Mouse (Mus musculus) ES-Bruce4 (cell line): ENCODE measurements around the gene Itgb6. TPM values are rescaled to one million over a fixed set of nuclear protein-coding genes. Genes with fewer than 3 reads are reported as not detected.

Experiments
- H3K27ac ChIP-seq: 2 replicates; pipeline ENCODE4 v1.5.1; 2012; ENCODE audit warnings: low read length, inconsistent platforms; ENCODE audit not compliant: insufficient read depth
- H3K27me3 ChIP-seq: 2 replicates; pipeline ENCODE4 v1.6.1; 2012; ENCODE audit warnings: mild to moderate bottlenecking, low read length, inconsistent platforms; ENCODE audit not compliant: control insufficient read depth, poor library complexity, insufficient read depth, severe bottlenecking
- H3K36me3 ChIP-seq: 2 replicates; pipeline ENCODE4 v1.6.1; 2012; ENCODE audit warnings: inconsistent platforms, mild to moderate bottlenecking, low read length, moderate library complexity; ENCODE audit not compliant: control insufficient read depth, poor library complexity, insufficient read depth, severe bottlenecking
- H3K4me1 ChIP-seq: one replicate; pipeline ENCODE4 v1.8.1; 2011; ENCODE audit warnings: low read length; ENCODE audit not compliant: control insufficient read depth, insufficient read depth
- H3K4me3 ChIP-seq: 2 replicates; pipeline ENCODE4 v1.5.1; 2011; ENCODE audit warnings: low read depth, mild to moderate bottlenecking, low read length
- H3K9ac ChIP-seq: 2 replicates; pipeline ENCODE4 v1.6.1; 2012; ENCODE audit warnings: low read depth, mild to moderate bottlenecking, inconsistent platforms; ENCODE audit not compliant: poor library complexity, severe bottlenecking
- H3K9me3 ChIP-seq: replicated peaks from 2 replicates; pipeline ENCODE4 v1.6.1; 2012; ENCODE audit warnings: mild to moderate bottlenecking, low read length, inconsistent platforms; ENCODE audit not compliant: control insufficient read depth, poor library complexity, insufficient read depth, severe bottlenecking
- CTCF ChIP-seq: IDR thresholded peaks from one replicate; pipeline ENCODE4 v1.8.1; 2011; ENCODE audit warnings: low read depth, low read length
- EP300 ChIP-seq: IDR thresholded peaks from 2 replicates; pipeline ENCODE4 v1.6.1; 2011; ENCODE audit warnings: low read depth, low read length; ENCODE audit not compliant: insufficient read depth
- POLR2A ChIP-seq: IDR thresholded peaks from one replicate; pipeline ENCODE4 v1.8.1; 2011; ENCODE audit warnings: low read length; ENCODE audit not compliant: insufficient read depth
- polyA plus RNA-seq: library from polyadenylated mRNA; stranded (reverse); fragments of >200 nt; gene quantifications from 2 replicates; pipeline ENCODE4 v1.2.4, GENCODE M21; 2011; ENCODE audit warnings: low read depth; ENCODE audit not compliant: missing spikeins, insufficient read depth, insufficient read length

Itgb6 gene
- polyA plus RNA-seq, 1 experiment = 0.28 TPM

GRCm38 (mm10) chr2:60703315-60703714, 19.1 kb downstream of the Itgb6 start:
- Histone ChIP-seq H3K9ac (no peak overlapping the region), H3K4me3 (no peak overlapping the region), H3K27me3 (no peaks in the 10 kb centered on the region), H3K36me3 (no peaks in the 10 kb centered on the region), H3K27ac (no peak overlapping the region), H3K9me3 (no peaks in the 10 kb centered on the region), H3K4me1 (no peaks in the 10 kb centered on the region)
- TF ChIP-seq POLR2A (no peak), CTCF (no peak), EP300 (no peak)

DNA sequence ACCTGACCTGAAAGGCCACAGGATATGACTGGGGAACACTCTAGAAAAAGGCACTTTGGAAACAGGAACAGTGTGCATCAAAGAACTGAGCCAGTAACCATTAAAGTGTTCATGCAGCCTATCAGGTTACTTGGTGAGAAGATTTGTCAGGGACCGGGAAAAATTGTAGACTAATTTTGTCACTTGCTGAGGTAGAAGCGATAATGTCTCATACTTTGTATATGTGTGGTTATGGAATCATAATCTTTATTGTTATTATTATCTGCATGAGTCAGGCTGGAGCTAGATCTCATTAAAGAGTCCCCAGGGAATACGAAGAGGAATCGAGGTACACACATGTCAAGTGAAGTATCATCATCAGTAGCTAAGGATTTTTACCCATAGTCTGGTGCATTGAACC, 21.5 kb downstream of the Itgb6 start:
- H3K9me3 ChIP-seq = no peaks in the 10 kb centered on the region
- H3K27me3 ChIP-seq = no peaks in the 10 kb centered on the region
- no peaks in the 10 kb centered on the region for H3K36me3 ChIP-seq
- H3K27ac ChIP-seq = no peak overlapping the region
- no peak overlapping the region for H3K9ac ChIP-seq
- no peak for TF ChIP-seq POLR2A
- TF ChIP-seq CTCF = no peak
- no peak for TF ChIP-seq EP300
- H3K4me3 ChIP-seq = no peak overlapping the region
- no peaks in the 10 kb centered on the region for H3K4me1 ChIP-seq

- TF ChIP-seq POLR2A (no peak), CTCF (no peak), EP300 (no peak)
- Histone ChIP-seq H3K4me1 (no peaks in the 10 kb centered on the region), H3K4me3 (no peak overlapping the region), H3K9me3 (no peaks in the 10 kb centered on the region), H3K9ac (no peak overlapping the region), H3K36me3 (no peaks in the 10 kb centered on the region), H3K27ac (no peak overlapping the region), H3K27me3 (no peaks in the 10 kb centered on the region)
Observed at GRCm38 (mm10) chr2:60700013-60700412, 22.4 kb downstream of the Itgb6 start.

- no peaks in the 10 kb centered on the region for H3K36me3 ChIP-seq
- TF ChIP-seq POLR2A (no peak), CTCF (no peak), EP300 (no peak)
Observed at GRCm38 (mm10) chr2:60699591-60699990, 22.9 kb downstream of the Itgb6 start.

DNA sequence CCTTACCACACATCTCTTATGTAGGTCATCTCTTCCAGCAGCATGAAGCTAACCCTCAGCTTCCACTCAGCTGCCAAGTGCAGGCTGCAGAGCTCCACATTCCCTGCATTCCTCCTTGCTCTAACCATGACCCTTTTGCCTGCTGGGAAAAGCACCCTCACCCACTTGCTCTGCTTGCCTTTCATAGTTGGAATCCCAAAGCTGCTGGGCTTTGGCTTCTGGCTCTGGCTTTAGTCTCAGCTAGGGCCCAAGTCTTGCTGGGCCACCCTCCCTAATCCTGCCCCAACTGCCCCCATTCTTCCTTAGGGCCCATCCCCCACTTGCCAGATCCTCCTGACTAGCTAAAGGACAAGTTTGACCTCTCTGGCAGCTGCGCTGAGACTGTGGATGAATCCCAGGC, 24.3 kb downstream of the Itgb6 start:
- H3K4me3 ChIP-seq = no peak overlapping the region
- H3K27me3 ChIP-seq = no peaks in the 10 kb centered on the region
- H3K4me1 ChIP-seq = no peaks in the 10 kb centered on the region
- H3K27ac ChIP-seq = no peak overlapping the region
- no peak for TF ChIP-seq POLR2A
- TF ChIP-seq EP300 = no peak
- TF ChIP-seq CTCF = no peak
- H3K36me3 ChIP-seq = no peaks in the 10 kb centered on the region
- H3K9ac ChIP-seq = no peak overlapping the region
- H3K9me3 ChIP-seq = no peaks in the 10 kb centered on the region

More at GRCm38 (mm10) chr2:60699591-60699990, 22.9 kb downstream of the Itgb6 start:
- no peak overlapping the region for H3K4me3 ChIP-seq
- no peaks in the 10 kb centered on the region for H3K27me3 ChIP-seq
- H3K9ac ChIP-seq = no peak overlapping the region
- H3K27ac ChIP-seq = no peak overlapping the region
- H3K9me3 ChIP-seq = no peaks in the 10 kb centered on the region
- H3K4me1 ChIP-seq = no peaks in the 10 kb centered on the region

- TF ChIP-seq EP300 = no peak
- TF ChIP-seq CTCF = no peak
- no peak for TF ChIP-seq POLR2A
- Histone ChIP-seq H3K36me3 (no peaks in the 10 kb centered on the region), H3K27me3 (no peaks in the 10 kb centered on the region), H3K9ac (no peak overlapping the region), H3K4me1 (no peaks in the 10 kb centered on the region), H3K4me3 (no peak overlapping the region), H3K27ac (no peak overlapping the region), H3K9me3 (no peaks in the 10 kb centered on the region)
Observed at GRCm38 (mm10) chr2:60697530-60697929, 24.9 kb downstream of the Itgb6 start.
